Mouse (Mus musculus) E14TG2a.4 (cell line): Measurements from ENCODE around the gene Atl3.

Source experiments
- CTCF ChIP-seq: conservative IDR thresholded peaks from 2 replicates; pipeline ENCODE4 v1.5.1; 2014; ENCODE audit warnings: low read length
- NANOG ChIP-seq: IDR thresholded peaks from 2 replicates; pipeline ENCODE4 v1.6.1; 2014; ENCODE audit warnings: borderline replicate concordance, low read length, mixed read lengths
- POU5F1 ChIP-seq: IDR thresholded peaks from 2 replicates; pipeline ENCODE4 v1.6.1; 2014; ENCODE audit warnings: low read length, borderline replicate concordance

- no peak for TF ChIP-seq CTCF
- TF ChIP-seq POU5F1: no peak
- no peak for TF ChIP-seq NANOG
Measured at GRCm38 (mm10) chr19:7569650-7570049, 75.8 kb downstream of the Atl3 start.
